Mouse (Mus musculus) midbrain, embryonic 12.5 days (tissue): ENCODE results near the gene Hoxc6. TPM values are rescaled to one million over a fixed set of nuclear protein-coding genes. Genes with fewer than 3 reads are reported as not detected.

Experiments
- ATAC-seq: fragments of 200-750 bp; cut with Nextera tagmentation; 2 replicates; pipeline ENCODE4 v1.8.0; 2017; ENCODE audit warnings: low read depth, moderate TSS enrichment, moderate library complexity; ENCODE audit not compliant: low FRiP score
- H3K27ac ChIP-seq: fragments of 300-500 bp; sonication (generic); replicated peaks from 2 replicates; pipeline ENCODE4 v1.5.1; 2016; ENCODE audit warnings: mild to moderate bottlenecking
- H3K27me3 ChIP-seq: fragments of 300-500 bp; sonication (generic); 2 replicates; pipeline ENCODE4 v1.6.1; 2016; ENCODE audit warnings: mild to moderate bottlenecking
- H3K36me3 ChIP-seq: fragments of 300-500 bp; sonication (generic); 2 replicates; pipeline ENCODE4 v1.6.1; 2016
- H3K4me1 ChIP-seq: fragments of 300-500 bp; sonication (generic); 2 replicates; pipeline ENCODE4 v1.6.1; 2016
- H3K4me2 ChIP-seq: fragments of 300-500 bp; sonication (generic); replicated peaks from 2 replicates; pipeline ENCODE4 v1.6.1; 2016; ENCODE audit warnings: mild to moderate bottlenecking, moderate library complexity
- H3K4me3 ChIP-seq: fragments of 300-500 bp; sonication (generic); 2 replicates; pipeline ENCODE4 v1.5.1; 2016; ENCODE audit warnings: mild to moderate bottlenecking
- H3K9ac ChIP-seq: fragments of 300-500 bp; sonication (generic); replicated peaks from 2 replicates; pipeline ENCODE4 v1.6.1; 2016; ENCODE audit warnings: mild to moderate bottlenecking, moderate library complexity
- H3K9me3 ChIP-seq: fragments of 300-500 bp; sonication (generic); 2 replicates; pipeline ENCODE4 v1.6.1; 2016; ENCODE audit warnings: mild to moderate bottlenecking
- WGBS: fragments of 180-500 bp; shearing (Covaris S2); methylation state at CpG from one replicate; pipeline ENCODE4 v1.1.7; 2016; 5-methylcytosine and 5-hydroxymethylcytosine counted together
- polyA plus RNA-seq: library from polyadenylated mRNA; unstranded; fragments of >200 nt; fragmentation: Nextera tagmentation; extraction: Ambion mirVana; gene quantifications from 2 replicates; pipeline ENCODE4 v1.2.1, GENCODE M21; 2016

Hoxc6 gene
- polyA plus RNA-seq, 1 experiment from 2014 or later = not detected

- Histone ChIP-seq H3K4me1 (no peaks in the 10 kb centered on the region), H3K4me3 (no peak overlapping the region), H3K27me3 (peaks cover 98% of the 10 kb centered on the region), H3K4me2 (no peak overlapping the region), H3K36me3 (no peaks in the 10 kb centered on the region), H3K27ac (no peak overlapping the region), H3K9me3 (no peaks in the 10 kb centered on the region), H3K9ac (no peak overlapping the region)
- 2% methylated on average over 6 of the region's 6 CpGs for WGBS
- ATAC-seq = no peak
Measured at GRCm38 (mm10) chr15:102972753-102973152, 25.3 kb upstream of the Hoxc6 start.

GRCm38 (mm10) chr15:102975034-102975433, 23.0 kb upstream of the Hoxc6 start:
- ATAC-seq = no peak
- Histone ChIP-seq H3K4me1 (no peaks in the 10 kb centered on the region), H3K27ac (no peak overlapping the region), H3K9ac (no peak overlapping the region), H3K36me3 (no peaks in the 10 kb centered on the region), H3K27me3 (peaks cover 99% of the 10 kb centered on the region), H3K4me3 (no peak overlapping the region), H3K9me3 (no peaks in the 10 kb centered on the region), H3K4me2 (no peak overlapping the region)
- 5% methylated on average over 7 of the region's 7 CpGs for WGBS

- Histone ChIP-seq H3K9me3 (no peaks in the 10 kb centered on the region), H3K36me3 (no peaks in the 10 kb centered on the region), H3K4me1 (no peaks in the 10 kb centered on the region), H3K27me3 (peaks cover 99% of the 10 kb centered on the region), H3K27ac (no peak overlapping the region), H3K4me2 (no peak overlapping the region), H3K4me3 (no peak overlapping the region), H3K9ac (no peak overlapping the region)
- WGBS = 2% methylated on average over 21 of the region's 21 CpGs
- no peak for ATAC-seq
Measured at GRCm38 (mm10) chr15:102975688-102976111, 22.4 kb upstream of the Hoxc6 start.

GRCm38 (mm10) chr15:102976171-102976570, 21.9 kb upstream of the Hoxc6 start, which contains the start of gene Hoxc9:
TSS of gene Hoxc9 (plus strand) at chr15:102976439.
- Histone ChIP-seq H3K27me3 (peaks cover 99% of the 10 kb centered on the region), H3K4me1 (no peaks in the 10 kb centered on the region), H3K4me2 (no peak within 1 kb of the TSS), H3K27ac (no peak within 1 kb of the TSS), H3K9me3 (no peaks in the 10 kb centered on the region), H3K4me3 (no peak within 1 kb of the TSS), H3K36me3 (no peaks in the 10 kb centered on the region), H3K9ac (no peak within 1 kb of the TSS)
- ATAC-seq = no peak
- WGBS = 2% methylated on average over 14 of the region's 20 CpGs

- ATAC-seq = no peak
- Histone ChIP-seq H3K4me2 (no peak overlapping the region), H3K27me3 (peaks cover 100% of the 10 kb centered on the region), H3K4me3 (no peak overlapping the region), H3K27ac (no peak overlapping the region), H3K36me3 (no peaks in the 10 kb centered on the region), H3K9me3 (no peaks in the 10 kb centered on the region), H3K4me1 (peaks cover 6% of the 10 kb centered on the region), H3K9ac (no peak overlapping the region)
- under 1% methylated on average over 37 of the region's 37 CpGs for WGBS
Measured at GRCm38 (mm10) chr15:102976631-102977422, 21.2 kb upstream of the Hoxc6 start.

GRCm38 (mm10) chr15:102977423-102977974, 20.6 kb upstream of the Hoxc6 start:
- no peaks in the 10 kb centered on the region for H3K36me3 ChIP-seq
- no peaks in the 10 kb centered on the region for H3K9me3 ChIP-seq
- no peak overlapping the region for H3K9ac ChIP-seq
- WGBS = under 1% methylated on average over 15 of the region's 16 CpGs
- no peak overlapping the region for H3K27ac ChIP-seq
- no peak for ATAC-seq
- H3K27me3 ChIP-seq = peaks cover 100% of the 10 kb centered on the region
- no peak overlapping the region for H3K4me2 ChIP-seq
- peaks cover 8% of the 10 kb centered on the region for H3K4me1 ChIP-seq
- no peak overlapping the region for H3K4me3 ChIP-seq

GRCm38 (mm10) chr15:102978615-102979515, 19.2 kb upstream of the Hoxc6 start:
- Histone ChIP-seq H3K27ac (no peak overlapping the region), H3K36me3 (no peaks in the 10 kb centered on the region), H3K4me1 (peaks cover 8% of the 10 kb centered on the region), H3K9me3 (no peaks in the 10 kb centered on the region), H3K4me2 (no peak overlapping the region), H3K27me3 (peaks cover 100% of the 10 kb centered on the region), H3K4me3 (no peak overlapping the region), H3K9ac (no peak overlapping the region)
- WGBS = 3% methylated on average over 13 of the region's 13 CpGs
- ATAC-seq = no peak

- Histone ChIP-seq H3K27ac (no peak overlapping the region), H3K4me3 (no peak overlapping the region), H3K4me2 (no peak overlapping the region), H3K4me1 (peaks cover 8% of the 10 kb centered on the region), H3K27me3 (peaks cover 100% of the 10 kb centered on the region), H3K9me3 (no peaks in the 10 kb centered on the region), H3K36me3 (no peaks in the 10 kb centered on the region), H3K9ac (no peak overlapping the region)
- 0% methylated on average over 1 of the region's 1 CpGs for WGBS
- no peak for ATAC-seq
Measured at GRCm38 (mm10) chr15:102979936-102980335, 18.1 kb upstream of the Hoxc6 start.

- Histone ChIP-seq H3K9me3 (no peaks in the 10 kb centered on the region), H3K27ac (no peak overlapping the region), H3K9ac (no peak overlapping the region), H3K27me3 (peaks cover 100% of the 10 kb centered on the region), H3K4me1 (peaks cover 8% of the 10 kb centered on the region), H3K4me3 (no peak overlapping the region), H3K36me3 (no peaks in the 10 kb centered on the region), H3K4me2 (no peak overlapping the region)
- 2% methylated on average over 11 of the region's 11 CpGs for WGBS
- no peak for ATAC-seq
Measured at GRCm38 (mm10) chr15:102980352-102980751, 17.7 kb upstream of the Hoxc6 start.

GRCm38 (mm10) chr15:102980912-102981311, 17.1 kb upstream of the Hoxc6 start:
- H3K27ac ChIP-seq = no peak overlapping the region
- ATAC-seq = no peak

GRCm38 (mm10) chr15:102981379-102982288, 16.4 kb upstream of the Hoxc6 start:
- under 1% methylated on average over 88 of the region's 88 CpGs for WGBS
- Histone ChIP-seq H3K9ac (no peak overlapping the region), H3K27ac (no peak overlapping the region), H3K36me3 (no peaks in the 10 kb centered on the region), H3K27me3 (peaks cover 100% of the 10 kb centered on the region), H3K4me1 (peaks cover 8% of the 10 kb centered on the region), H3K4me2 (peak overlapping the region; percentile 46), H3K4me3 (peak overlapping the region; percentile 31), H3K9me3 (no peaks in the 10 kb centered on the region)
- ATAC-seq = no peak

More at GRCm38 (mm10) chr15:102980912-102981311, 17.1 kb upstream of the Hoxc6 start:
- Histone ChIP-seq H3K27me3 (peaks cover 100% of the 10 kb centered on the region), H3K36me3 (no peaks in the 10 kb centered on the region), H3K9ac (no peak overlapping the region), H3K4me3 (0 out of 2 replicates have a peak overlapping the region, but pooled peaks have one; percentile 31), H3K4me2 (peak overlapping the region; percentile 46), H3K4me1 (peaks cover 8% of the 10 kb centered on the region), H3K9me3 (no peaks in the 10 kb centered on the region)
- under 1% methylated on average over 14 of the region's 14 CpGs for WGBS
